Mouse (Mus musculus): Measurements from ENCODE around the gene Mrps23. TPM values are rescaled to one million over a fixed set of nuclear protein-coding genes. Genes with fewer than 3 reads are reported as not detected.

The Mrps23 gene
- polyA plus RNA-seq, 1 experiment from 2014 or later: 64.2 TPM

GRCm38 (mm10) chr11:88218586-88218985 is 14.4 kb downstream of the Mrps23 start:
- no peak for ATAC-seq (ENCODE audit: low read depth)
- H3K4me2 ChIP-seq: no peak overlapping the region
- 65% methylated on average over 7 of the region's 7 CpGs for WGBS
- no peaks in the 10 kb centered on the region for H3K36me3 ChIP-seq
- H3K27ac ChIP-seq (replicated peaks): no peak overlapping the region
- H3K9me3 ChIP-seq: no peaks in the 10 kb centered on the region
- no peaks in the 10 kb centered on the region for H3K27me3 ChIP-seq
- H3K4me1 ChIP-seq (replicated peaks): peaks cover 20% of the 10 kb centered on the region
- no peak overlapping the region for H3K9ac ChIP-seq
- no peak overlapping the region for H3K4me3 ChIP-seq

GRCm38 (mm10) chr11:88221929-88222475 is 17.8 kb downstream of the Mrps23 start:
- no peaks in the 10 kb centered on the region for H3K4me1 ChIP-seq (replicated peaks)
- 75% methylated on average over 15 of the region's 15 CpGs for WGBS
- H3K4me2 ChIP-seq: no peak overlapping the region
- ATAC-seq (ENCODE audit: low read depth): no peak
- no peaks in the 10 kb centered on the region for H3K36me3 ChIP-seq
- no peak overlapping the region for H3K27ac ChIP-seq (replicated peaks)
- H3K27me3 ChIP-seq: no peaks in the 10 kb centered on the region
- H3K9ac ChIP-seq: no peak overlapping the region
- H3K9me3 ChIP-seq: no peaks in the 10 kb centered on the region
- H3K4me3 ChIP-seq: no peak overlapping the region

- Histone ChIP-seq H3K9ac (no peak overlapping the region), H3K27me3 (peaks cover 14% of the 10 kb centered on the region; the same call in 1 of the 2 replicates), H3K4me3 (no peak overlapping the region), H3K36me3 (no peaks in the 10 kb centered on the region), H3K27ac (replicated peaks) (no peak overlapping the region), H3K9me3 (no peaks in the 10 kb centered on the region), H3K4me2 (no peak overlapping the region), H3K4me1 (replicated peaks) (no peaks in the 10 kb centered on the region)
- no peak for ATAC-seq (ENCODE audit: low read depth)
- 90% methylated on average over 17 of the region's 17 CpGs for WGBS
Observed at GRCm38 (mm10) chr11:88227001-88227957, 23.1 kb downstream of the Mrps23 start.

- H3K36me3 ChIP-seq: no peaks in the 10 kb centered on the region
- ATAC-seq (ENCODE audit: low read depth): no peak
Observed at GRCm38 (mm10) chr11:88231213-88231790, 27.1 kb downstream of the Mrps23 start.

GRCm38 (mm10) chr11:88233528-88234427 is 29.6 kb downstream of the Mrps23 start:
- ATAC-seq (ENCODE audit: low read depth): peak; percentile 68
- Histone ChIP-seq H3K27ac (replicated peaks) (peak overlapping the region; percentile 86), H3K27me3 (peaks cover 14% of the 10 kb centered on the region; the same call in 1 of the 2 replicates), H3K4me1 (replicated peaks) (peaks cover 55% of the 10 kb centered on the region), H3K9ac (0 out of 2 replicates have a peak overlapping the region, but pooled peaks have one; percentile 41), H3K4me2 (peak overlapping the region; percentile 22; the same call in 1 of the 2 replicates), H3K4me3 (no peak overlapping the region), H3K36me3 (no peaks in the 10 kb centered on the region), H3K9me3 (no peaks in the 10 kb centered on the region)
- 19% methylated on average over 17 of the region's 17 CpGs for WGBS

More at GRCm38 (mm10) chr11:88231213-88231790, 27.1 kb downstream of the Mrps23 start:
- Histone ChIP-seq H3K27ac (replicated peaks) (no peak overlapping the region), H3K9me3 (no peaks in the 10 kb centered on the region), H3K4me2 (no peak overlapping the region), H3K27me3 (peaks cover 14% of the 10 kb centered on the region; the same call in 1 of the 2 replicates), H3K4me3 (no peak overlapping the region), H3K9ac (no peak overlapping the region), H3K4me1 (replicated peaks) (peaks cover 39% of the 10 kb centered on the region)
- WGBS: 87% methylated on average over 4 of the region's 4 CpGs

- Histone ChIP-seq H3K27ac (replicated peaks) (peak overlapping the region; percentile 86), H3K4me3 (no peak overlapping the region), H3K27me3 (peaks cover 14% of the 10 kb centered on the region; the same call in 1 of the 2 replicates), H3K36me3 (no peaks in the 10 kb centered on the region), H3K9ac (no peak overlapping the region), H3K4me2 (no peak overlapping the region), H3K4me1 (replicated peaks) (peaks cover 64% of the 10 kb centered on the region), H3K9me3 (no peaks in the 10 kb centered on the region)
- whole genome bisulfite sequencing: 27% methylated on average over 4 of the region's 4 CpGs
- ATAC-seq (ENCODE audit: low read depth): no peak
Observed at GRCm38 (mm10) chr11:88234789-88235188, 30.6 kb downstream of the Mrps23 start.

GRCm38 (mm10) chr11:88235221-88236203 is 31.3 kb downstream of the Mrps23 start:
- Histone ChIP-seq H3K27ac (replicated peaks) (peak overlapping the region; percentile 88), H3K9me3 (no peaks in the 10 kb centered on the region), H3K4me2 (peak overlapping the region; percentile 32), H3K36me3 (no peaks in the 10 kb centered on the region), H3K9ac (0 out of 2 replicates have a peak overlapping the region, but pooled peaks have one; percentile 49), H3K4me1 (replicated peaks) (peaks cover 71% of the 10 kb centered on the region), H3K4me3 (no peak overlapping the region), H3K27me3 (peaks cover 14% of the 10 kb centered on the region; the same call in 1 of the 2 replicates)
- ATAC-seq (ENCODE audit: low read depth): no peak
- 3% methylated on average over 23 of the region's 23 CpGs for WGBS

GRCm38 (mm10) chr11:88240275-88240674 is 36.1 kb downstream of the Mrps23 start:
- no peaks in the 10 kb centered on the region for H3K36me3 ChIP-seq
- H3K4me2 ChIP-seq: no peak overlapping the region
- H3K27ac ChIP-seq (replicated peaks): peak overlapping the region; percentile 83
- no peaks in the 10 kb centered on the region for H3K27me3 ChIP-seq
- no peaks in the 10 kb centered on the region for H3K9me3 ChIP-seq
- H3K9ac ChIP-seq: no peak overlapping the region
- ATAC-seq (ENCODE audit: low read depth): peak; percentile 33; the same call in 1 of the 2 replicates
- 48% methylated on average over 10 of the region's 10 CpGs for WGBS
- H3K4me3 ChIP-seq: no peak overlapping the region
- peaks cover 61% of the 10 kb centered on the region for H3K4me1 ChIP-seq (replicated peaks)

- H3K9ac ChIP-seq: no peak overlapping the region
- no peaks in the 10 kb centered on the region for H3K27me3 ChIP-seq
- ATAC-seq (ENCODE audit: low read depth): peak; percentile 77
- peaks cover 60% of the 10 kb centered on the region for H3K4me1 ChIP-seq (replicated peaks)
- WGBS: 3% methylated on average over 10 of the region's 10 CpGs
- H3K4me3 ChIP-seq: no peak overlapping the region
- peak overlapping the region; percentile 2; the same call in 1 of the 2 replicates for H3K4me2 ChIP-seq
- peak overlapping the region; percentile 83 for H3K27ac ChIP-seq (replicated peaks)
- H3K36me3 ChIP-seq: no peaks in the 10 kb centered on the region
- H3K9me3 ChIP-seq: no peaks in the 10 kb centered on the region
Observed at GRCm38 (mm10) chr11:88240736-88241353, 36.7 kb downstream of the Mrps23 start.

All from neural tube, embryonic 13.5 days (tissue).